Mouse (Mus musculus) hindbrain, embryonic 13.5 days (tissue): ENCODE measurements at regions not wholly inside any gene's neighbourhood (a gene's known extent, or its start where the extent isn't known, plus 50 kb on each side); places are given as distances from the start of the nearest gene placed in this dataset.

ENCODE experiments used
- ATAC-seq: fragments of 200-750 bp; cut with Nextera tagmentation; 2 replicates; pipeline ENCODE4 v1.8.0; 2017; ENCODE audit warnings: moderate TSS enrichment; ENCODE audit not compliant: low FRiP score
- H3K27ac ChIP-seq: fragments of 300-500 bp; sonication (generic); 2 replicates; pipeline ENCODE4 v1.5.1; 2015; ENCODE audit warnings: inconsistent platforms, mild to moderate bottlenecking, moderate library complexity
- H3K27me3 ChIP-seq: fragments of 300-500 bp; sonication (generic); 2 replicates; pipeline ENCODE4 v1.6.1; 2015; ENCODE audit warnings: mild to moderate bottlenecking, inconsistent platforms
- H3K36me3 ChIP-seq: fragments of 300-500 bp; sonication (generic); 2 replicates; pipeline ENCODE4 v1.6.1; 2015; ENCODE audit warnings: mild to moderate bottlenecking, inconsistent platforms
- H3K4me1 ChIP-seq: fragments of 300-500 bp; sonication (generic); replicated peaks from 2 replicates; pipeline ENCODE4 v1.6.1; 2015; ENCODE audit warnings: inconsistent platforms
- H3K4me2 ChIP-seq: fragments of 300-500 bp; sonication (generic); 2 replicates; pipeline ENCODE4 v1.6.1; 2015; ENCODE audit warnings: inconsistent platforms, mild to moderate bottlenecking, moderate library complexity
- H3K4me3 ChIP-seq: fragments of 300-500 bp; sonication (generic); 2 replicates; pipeline ENCODE4 v1.5.1; 2015; ENCODE audit warnings: mild to moderate bottlenecking, inconsistent platforms
- H3K9ac ChIP-seq: fragments of 300-500 bp; sonication (generic); 2 replicates; pipeline ENCODE4 v1.6.1; 2015; ENCODE audit warnings: mild to moderate bottlenecking, inconsistent platforms
- H3K9me3 ChIP-seq: fragments of 300-500 bp; sonication (generic); 2 replicates; pipeline ENCODE4 v1.6.1; 2016; ENCODE audit warnings: inconsistent platforms
- WGBS: fragments of 180-500 bp; shearing (Covaris S2); methylation state at CpG from one replicate; pipeline ENCODE4 v1.1.7; 2015; 5-methylcytosine and 5-hydroxymethylcytosine counted together

GRCm38 (mm10) chr6:139010501-139010900 lies 352.2 kb upstream of the Igbp1b start:
- WGBS: 85% methylated on average over 4 of the region's 4 CpGs

More at GRCm38 (mm10) chr6:139010501-139010900, 352.2 kb upstream of the Igbp1b start:
- Histone ChIP-seq H3K27me3 (no peaks in the 10 kb centered on the region), H3K9me3 (no peaks in the 10 kb centered on the region), H3K4me1 (no peaks in the 10 kb centered on the region), H3K4me3 (no peak overlapping the region), H3K9ac (no peak overlapping the region), H3K4me2 (no peak overlapping the region), H3K27ac (no peak overlapping the region), H3K36me3 (no peaks in the 10 kb centered on the region)
- ATAC-seq: no peak
